Mouse (Mus musculus) intestine, postnatal 0 days (tissue): ENCODE results near the gene Trabd2b. TPM values are rescaled to one million over a fixed set of nuclear protein-coding genes. Genes with fewer than 3 reads are reported as not detected.

Source experiments
- ATAC-seq: fragments of 200-750 bp; cut with Nextera tagmentation; 2 replicates; pipeline ENCODE4 v1.8.0; 2017; ENCODE audit warnings: mild to moderate bottlenecking, moderate TSS enrichment, moderate library complexity
- H3K27ac ChIP-seq: fragments of 300-500 bp; sonication (generic); 2 replicates; pipeline ENCODE4 v1.5.1; 2014; ENCODE audit warnings: mild to moderate bottlenecking, low read depth, low read length, moderate library complexity
- H3K27me3 ChIP-seq: fragments of 300-500 bp; sonication (generic); replicated peaks from 2 replicates; pipeline ENCODE4 v1.6.1; 2014; ENCODE audit warnings: low read length, mixed read lengths; ENCODE audit not compliant: control insufficient read depth, insufficient read depth
- H3K36me3 ChIP-seq: fragments of 300-500 bp; sonication (generic); 2 replicates; pipeline ENCODE4 v1.6.1; 2014; ENCODE audit warnings: mild to moderate bottlenecking, moderate library complexity; ENCODE audit not compliant: control insufficient read depth, insufficient read depth
- H3K4me1 ChIP-seq: fragments of 300-500 bp; sonication (generic); replicated peaks from 2 replicates; pipeline ENCODE4 v1.6.1; 2014; ENCODE audit warnings: antibody characterized with exemption, low read length, mixed read lengths; ENCODE audit not compliant: control insufficient read depth, insufficient read depth
- H3K4me2 ChIP-seq: fragments of 300-500 bp; sonication (generic); replicated peaks from 2 replicates; pipeline ENCODE4 v1.6.1; 2014; ENCODE audit warnings: low read depth, mild to moderate bottlenecking, moderate library complexity
- H3K4me3 ChIP-seq: fragments of 300-500 bp; sonication (generic); 2 replicates; pipeline ENCODE4 v1.5.1; 2014; ENCODE audit warnings: low read depth, low read length
- H3K9ac ChIP-seq: fragments of 300-500 bp; sonication (generic); 2 replicates; pipeline ENCODE4 v1.6.1; 2014; ENCODE audit warnings: mild to moderate bottlenecking, low read depth, low read length
- H3K9me3 ChIP-seq: fragments of 300-500 bp; sonication (generic); 2 replicates; pipeline ENCODE4 v1.6.1; 2016; ENCODE audit warnings: mixed run types; ENCODE audit not compliant: control insufficient read depth
- CTCF ChIP-seq: sonication (generic); IDR thresholded peaks from 2 replicates; pipeline ENCODE4 v1.5.1; 2016; ENCODE audit warnings: low read depth, mild to moderate bottlenecking, control low read depth, antibody characterized with exemption, moderate library complexity
- WGBS: fragments of 180-500 bp; shearing (Covaris S2); extraction: QIAGEN DNeasy Blood & Tissue Kit; methylation state at CpG from one replicate; pipeline ENCODE4 v1.1.7; 2014; 5-methylcytosine and 5-hydroxymethylcytosine counted together
- polyA plus RNA-seq: library from polyadenylated mRNA; unstranded; fragments of >200 nt; fragmentation: Nextera tagmentation; extraction: Ambion mirVana; gene quantifications from 2 replicates; pipeline ENCODE4 v1.2.1, GENCODE M21; 2015

Trabd2b gene
- polyA plus RNA-seq, 1 experiment from 2014 or later = 0.20 TPM

- Histone ChIP-seq H3K9ac (no peak overlapping the region), H3K4me1 (0 out of 2 replicates have a peak, but pooled peaks cover 7% of the 10 kb centered on the region), H3K27ac (no peak overlapping the region), H3K27me3 (no peaks in the 10 kb centered on the region), H3K9me3 (no peaks in the 10 kb centered on the region), H3K4me3 (no peak overlapping the region), H3K36me3 (no peaks in the 10 kb centered on the region), H3K4me2 (no peak overlapping the region)
- no peak for TF ChIP-seq CTCF
- no peak for ATAC-seq
- 82% methylated on average over 3 of the region's 3 CpGs for WGBS
Observed at GRCm38 (mm10) chr4:114625920-114626319, 219.4 kb downstream of the Trabd2b start.

- Histone ChIP-seq H3K27me3 (no peaks in the 10 kb centered on the region), H3K4me2 (no peak overlapping the region), H3K4me3 (no peak overlapping the region), H3K36me3 (no peaks in the 10 kb centered on the region), H3K4me1 (0 out of 2 replicates have a peak, but pooled peaks cover 7% of the 10 kb centered on the region), H3K9me3 (no peaks in the 10 kb centered on the region), H3K27ac (no peak overlapping the region), H3K9ac (no peak overlapping the region)
- 43% methylated on average over 7 of the region's 7 CpGs for WGBS
- TF ChIP-seq CTCF = no peak
- peak; percentile 68 for ATAC-seq
Observed at GRCm38 (mm10) chr4:114627674-114628293, 221.3 kb downstream of the Trabd2b start.

GRCm38 (mm10) chr4:114635889-114636288 is 229.4 kb downstream of the Trabd2b start:
- 22% methylated on average over 5 of the region's 5 CpGs for WGBS
- no peak for ATAC-seq

GRCm38 (mm10) chr4:114636324-114636723 is 229.8 kb downstream of the Trabd2b start:
- no peak for TF ChIP-seq CTCF
- H3K36me3 ChIP-seq = no peaks in the 10 kb centered on the region
- H3K27ac ChIP-seq = no peak overlapping the region
- ATAC-seq = no peak
- no peak overlapping the region for H3K4me3 ChIP-seq
- WGBS = 87% methylated on average over 1 of the region's 1 CpGs
- H3K9me3 ChIP-seq = no peaks in the 10 kb centered on the region
- H3K9ac ChIP-seq = no peak overlapping the region
- no peaks in the 10 kb centered on the region for H3K4me1 ChIP-seq
- H3K4me2 ChIP-seq = no peak overlapping the region
- H3K27me3 ChIP-seq = no peaks in the 10 kb centered on the region

More at GRCm38 (mm10) chr4:114635889-114636288, 229.4 kb downstream of the Trabd2b start:
- H3K4me2 ChIP-seq = no peak overlapping the region
- no peaks in the 10 kb centered on the region for H3K4me1 ChIP-seq
- peak; percentile 78 for TF ChIP-seq CTCF
- no peaks in the 10 kb centered on the region for H3K36me3 ChIP-seq
- no peaks in the 10 kb centered on the region for H3K27me3 ChIP-seq
- no peak overlapping the region for H3K27ac ChIP-seq
- no peak overlapping the region for H3K9ac ChIP-seq
- no peaks in the 10 kb centered on the region for H3K9me3 ChIP-seq
- no peak overlapping the region for H3K4me3 ChIP-seq

GRCm38 (mm10) chr4:114637120-114637519 is 230.6 kb downstream of the Trabd2b start:
- TF ChIP-seq CTCF = peak; percentile 84
- no peak overlapping the region for H3K27ac ChIP-seq
- H3K4me1 ChIP-seq = no peaks in the 10 kb centered on the region
- H3K36me3 ChIP-seq = no peaks in the 10 kb centered on the region
- H3K9ac ChIP-seq = no peak overlapping the region
- H3K9me3 ChIP-seq = no peaks in the 10 kb centered on the region
- H3K27me3 ChIP-seq = no peaks in the 10 kb centered on the region
- WGBS = 15% methylated on average over 3 of the region's 3 CpGs
- ATAC-seq = no peak
- H3K4me2 ChIP-seq = no peak overlapping the region
- H3K4me3 ChIP-seq = no peak overlapping the region

- Histone ChIP-seq H3K36me3 (no peaks in the 10 kb centered on the region), H3K9me3 (no peaks in the 10 kb centered on the region), H3K4me3 (no peak overlapping the region), H3K9ac (no peak overlapping the region), H3K27me3 (no peaks in the 10 kb centered on the region), H3K4me2 (no peak overlapping the region), H3K4me1 (no peaks in the 10 kb centered on the region; the same call in 1 of the 2 replicates), H3K27ac (no peak overlapping the region)
- WGBS = 80% methylated on average over 4 of the region's 4 CpGs
- no peak for ATAC-seq
- no peak for TF ChIP-seq CTCF
Observed at GRCm38 (mm10) chr4:114642469-114642868, 235.9 kb downstream of the Trabd2b start.
